Mouse (Mus musculus): ENCODE measurements around the gene Rabep1. TPM values are rescaled to one million over a fixed set of nuclear protein-coding genes. Genes with fewer than 3 reads are reported as not detected.

Gene Rabep1
- total RNA-seq, 2 experiments from 2014 or later, result 28.2 to 30.8 TPM

DNA sequence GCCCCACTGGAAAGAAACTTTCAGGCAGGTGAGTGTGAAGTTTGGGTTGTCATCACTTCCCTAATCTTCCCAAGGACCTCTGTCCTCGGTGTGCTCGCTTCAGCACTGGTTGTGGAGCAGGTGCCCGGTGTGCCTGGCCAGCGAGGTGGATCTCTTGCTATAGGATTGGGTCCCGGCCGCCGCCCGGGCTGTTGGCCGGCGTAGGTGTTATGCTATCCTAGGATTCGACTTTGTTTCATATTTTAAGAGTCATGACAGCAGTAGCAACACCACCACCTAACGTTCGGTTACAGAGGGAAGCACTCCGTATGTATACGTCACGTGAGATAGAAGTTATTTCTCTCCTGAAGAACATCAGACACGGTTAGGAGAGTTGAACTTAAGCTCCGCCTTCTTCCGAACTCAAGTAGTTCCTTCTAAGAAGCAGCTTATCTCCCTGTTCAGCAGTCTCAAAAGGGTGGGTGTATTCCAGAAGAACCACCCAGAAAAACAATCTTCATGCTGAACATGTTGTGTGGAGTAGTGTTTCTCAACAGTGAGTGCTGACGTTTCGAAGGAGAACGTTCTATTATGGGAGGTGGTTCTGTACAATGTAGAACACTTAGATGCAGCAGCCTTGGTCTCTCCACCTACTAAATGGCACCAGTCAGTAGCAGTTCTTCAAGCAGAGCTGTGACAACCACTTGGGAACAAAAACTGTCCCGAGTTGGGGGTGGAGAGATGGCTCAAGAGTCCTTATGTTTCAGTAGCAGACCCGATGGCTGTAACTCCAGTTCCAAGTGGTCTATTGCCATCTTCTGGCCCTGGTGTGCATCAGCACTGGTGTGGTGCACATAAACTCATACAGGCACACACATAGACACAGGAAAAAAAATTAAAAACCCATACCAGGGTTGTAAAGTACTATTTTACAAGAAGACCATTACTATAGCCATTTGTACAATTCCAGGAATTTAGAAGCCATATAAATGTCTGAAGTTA is 126.3 kb downstream of the Rabep1 start:
- peak; percentile 62 for ATAC-seq (replicated peaks; ENCODE audit: poor library complexity)

- no peak for ATAC-seq (replicated peaks; ENCODE audit: poor library complexity)
Observed at GRCm38 (mm10) chr11:70972586-70972985, 128.0 kb downstream of the Rabep1 start.

DNA sequence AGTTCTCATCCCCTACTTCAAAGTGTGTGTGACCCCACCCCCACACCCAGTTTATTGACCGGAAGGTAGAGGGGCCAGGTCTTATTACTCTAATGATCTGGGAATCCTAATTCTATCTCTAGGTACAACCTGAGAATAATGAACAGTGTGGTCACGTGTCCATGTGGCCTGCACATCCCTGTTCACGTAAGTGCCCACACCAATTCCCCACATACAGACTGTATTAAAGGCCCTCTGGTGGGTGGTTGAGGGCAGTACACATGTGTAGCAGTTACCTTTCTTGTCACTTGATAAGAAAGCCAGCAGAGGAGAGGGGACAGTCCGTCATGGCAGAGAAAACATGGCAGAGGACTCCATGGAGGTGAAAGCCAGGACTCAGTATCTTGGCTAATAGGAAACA is 129.4 kb downstream of the Rabep1 start:
- ATAC-seq (replicated peaks; ENCODE audit: poor library complexity), result peak; percentile 20; the same call in 1 of the 2 replicates

DNA sequence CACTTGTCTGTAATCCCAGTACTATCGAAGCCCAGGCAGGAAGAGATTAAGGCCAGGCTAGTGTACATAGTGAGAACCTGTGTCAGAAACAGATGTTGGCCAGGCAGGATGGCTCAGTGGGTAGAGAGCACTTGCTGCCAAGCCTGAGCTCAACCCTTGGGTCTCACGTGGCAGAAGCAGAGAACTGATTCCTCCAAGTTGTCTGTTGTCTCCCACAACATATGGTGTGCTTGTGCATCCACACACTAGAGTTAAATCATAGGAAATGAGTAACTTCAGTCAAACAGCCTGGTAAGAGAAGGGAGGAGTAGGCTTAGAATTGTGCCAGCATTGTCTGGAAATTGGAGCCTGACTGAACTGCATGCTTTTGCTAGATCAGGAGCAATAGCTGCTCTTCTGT is 130.6 kb downstream of the Rabep1 start:
- ATAC-seq (replicated peaks; ENCODE audit: poor library complexity), result no peak

DNA sequence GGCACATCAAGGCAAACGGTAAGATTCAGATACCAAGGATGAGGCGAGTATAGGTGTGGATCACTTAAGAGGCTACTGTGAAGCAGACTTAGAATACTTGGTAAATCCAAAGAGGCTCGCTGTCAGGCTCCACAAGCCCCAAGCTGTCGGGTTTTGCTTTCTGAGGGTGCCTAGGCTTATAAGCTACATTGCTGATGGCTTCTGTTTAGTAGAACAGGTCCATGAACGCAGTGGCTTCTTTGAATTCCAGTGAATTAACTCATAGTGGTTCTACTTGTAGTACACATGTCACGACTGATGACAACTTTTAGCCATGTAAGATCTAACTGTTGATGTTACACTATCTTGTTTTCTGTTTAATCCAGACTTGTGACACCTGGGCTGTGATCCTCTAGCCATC is 132.7 kb downstream of the Rabep1 start:
- no peak for ATAC-seq (replicated peaks; ENCODE audit: poor library complexity)

DNA sequence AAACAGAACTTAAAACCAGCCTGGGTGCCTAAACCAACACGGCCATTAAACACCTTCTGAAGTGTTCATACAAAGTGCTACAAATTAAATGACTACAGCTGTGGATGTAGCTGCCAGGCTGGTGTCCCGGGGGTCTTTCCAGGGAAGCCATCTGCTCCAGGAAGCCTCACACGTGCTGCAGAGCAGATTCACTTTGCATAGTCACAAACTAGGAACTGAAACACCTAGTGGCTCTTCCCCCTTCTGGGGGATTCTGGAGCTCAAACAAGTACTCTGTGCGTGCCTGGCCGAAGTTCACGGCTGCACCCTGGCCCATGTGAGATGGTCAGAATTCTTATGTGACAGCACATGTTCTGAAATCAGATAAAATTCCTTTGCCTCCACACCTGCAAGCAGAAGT is 135.7 kb downstream of the Rabep1 start:
- ATAC-seq (replicated peaks; ENCODE audit: poor library complexity), result no peak

GRCm38 (mm10) chr11:70980751-70981510 is 136.4 kb downstream of the Rabep1 start:
- no peak for ATAC-seq (replicated peaks; ENCODE audit: poor library complexity)

- ATAC-seq (replicated peaks; ENCODE audit: poor library complexity), result no peak
Observed at GRCm38 (mm10) chr11:70982030-70982429, 137.5 kb downstream of the Rabep1 start.

GRCm38 (mm10) chr11:70982557-70983228 is 138.1 kb downstream of the Rabep1 start, which contains the start of gene C1qbp:
Gene C1qbp, minus strand, starts transcription at chr11:70983026.
- ATAC-seq (replicated peaks; ENCODE audit: poor library complexity), result peak; percentile 99

Other genes starting within 250 kb of the Rabep1 start
- gene 4930544D05Rik, start 228.9 kb upstream of the Rabep1 start, total RNA-seq (2015), result not detected in 2 replicates
- not detected in 2 replicates for gene 4930544D05Rik, start 228.9 kb upstream of the Rabep1 start, total RNA-seq (2017)
- not detected in 2 replicates for gene Chrne, start 225.6 kb upstream of the Rabep1 start, total RNA-seq (2015)
- 0.17 TPM in 1 of 2 replicates, not detected in the other for gene Chrne, start 225.6 kb upstream of the Rabep1 start, total RNA-seq (2017)
- 0.66 and 2.3 TPM in 2 replicates for gene Gp1ba, start 205.7 kb upstream of the Rabep1 start, total RNA-seq (2015)
- gene Gp1ba, start 205.7 kb upstream of the Rabep1 start, total RNA-seq (2017), result 0.08 and 0.20 TPM in 2 replicates
- 39.3 and 44.8 TPM in 2 replicates for gene Rnf167, start 197.5 kb upstream of the Rabep1 start, total RNA-seq (2015)
- 30.7 and 37.4 TPM in 2 replicates for gene Rnf167, start 197.5 kb upstream of the Rabep1 start, total RNA-seq (2017)
- gene Slc25a11, start 197.3 kb upstream of the Rabep1 start, total RNA-seq (2015), result 59.5 and 73.9 TPM in 2 replicates
- gene Slc25a11, start 197.3 kb upstream of the Rabep1 start, total RNA-seq (2017), result 46.6 and 52.7 TPM in 2 replicates
- 1,057 and 1,218 TPM in 2 replicates for gene Pfn1, start 190.1 kb upstream of the Rabep1 start, total RNA-seq (2015)
- gene Pfn1, start 190.1 kb upstream of the Rabep1 start, total RNA-seq (2017), result 491 and 574 TPM in 2 replicates
- gene Eno3, start 187.6 kb upstream of the Rabep1 start, total RNA-seq (2015), result 4.1 and 6.2 TPM in 2 replicates
- gene Eno3, start 187.6 kb upstream of the Rabep1 start, total RNA-seq (2017), result 7.2 and 9.5 TPM in 2 replicates
- gene Spag7, start 175.4 kb upstream of the Rabep1 start, total RNA-seq (2015), result 102 and 109 TPM in 2 replicates
- gene Spag7, start 175.4 kb upstream of the Rabep1 start, total RNA-seq (2017), result 68.6 and 71.8 TPM in 2 replicates
- gene Camta2, start 156.7 kb upstream of the Rabep1 start, total RNA-seq (2015), result 9.1 and 9.2 TPM in 2 replicates
- 2.0 and 5.1 TPM in 2 replicates for gene Camta2, start 156.7 kb upstream of the Rabep1 start, total RNA-seq (2017)
- gene Inca1, start 144.6 kb upstream of the Rabep1 start, total RNA-seq (2015), result 0.20 TPM in 1 of 2 replicates, not detected in the other
- 0.50 TPM in 1 of 2 replicates, not detected in the other for gene Inca1, start 144.6 kb upstream of the Rabep1 start, total RNA-seq (2017)
- 1.6 and 2.0 TPM in 2 replicates for gene Kif1c, start 144.2 kb upstream of the Rabep1 start, total RNA-seq (2015)
- gene Kif1c, start 144.2 kb upstream of the Rabep1 start, total RNA-seq (2017), result 4.6 and 5.9 TPM in 2 replicates
- gene Zfp3, start 80.6 kb upstream of the Rabep1 start, total RNA-seq (2015), result 1.3 and 2.1 TPM in 2 replicates
- gene Zfp3, start 80.6 kb upstream of the Rabep1 start, total RNA-seq (2017), result 1.9 and 2.7 TPM in 2 replicates
- gene Scimp, start 32.2 kb upstream of the Rabep1 start, total RNA-seq (2015), result 0.37 TPM in 1 of 2 replicates, not detected in the other
- gene Scimp, start 32.2 kb upstream of the Rabep1 start, total RNA-seq (2017), result not detected in 2 replicates
- 138 and 143 TPM in 2 replicates for gene Nup88, start 125.2 kb downstream of the Rabep1 start, total RNA-seq (2015)
- gene Nup88, start 125.2 kb downstream of the Rabep1 start, total RNA-seq (2017), result 135 and 164 TPM in 2 replicates
- 41.2 and 68.1 TPM in 2 replicates for gene Rpain, start 125.4 kb downstream of the Rabep1 start, total RNA-seq (2015)
- 25.3 and 48.4 TPM in 2 replicates for gene Rpain, start 125.4 kb downstream of the Rabep1 start, total RNA-seq (2017)
- 642 and 695 TPM in 2 replicates for gene C1qbp, start 138.2 kb downstream of the Rabep1 start, total RNA-seq (2015)
- 113 and 117 TPM in 2 replicates for gene C1qbp, start 138.2 kb downstream of the Rabep1 start, total RNA-seq (2017)
- gene Dhx33, start 159.7 kb downstream of the Rabep1 start, total RNA-seq (2015), result 19.3 and 23.5 TPM in 2 replicates
- 28.4 and 41.3 TPM in 2 replicates for gene Dhx33, start 159.7 kb downstream of the Rabep1 start, total RNA-seq (2017)
- 26.4 and 30.6 TPM in 2 replicates for gene Mis12, start 174.8 kb downstream of the Rabep1 start, total RNA-seq (2015)
- 32.4 and 40.0 TPM in 2 replicates for gene Mis12, start 174.8 kb downstream of the Rabep1 start, total RNA-seq (2017)
- 30.7 and 33.0 TPM in 2 replicates for gene Derl2, start 175.1 kb downstream of the Rabep1 start, total RNA-seq (2015)
- gene Derl2, start 175.1 kb downstream of the Rabep1 start, total RNA-seq (2017), result 41.4 and 43.5 TPM in 2 replicates
- gene 6330403K07Rik, start 188.7 kb downstream of the Rabep1 start, total RNA-seq (2015), result not detected in 2 replicates
- not detected in 2 replicates for gene 6330403K07Rik, start 188.7 kb downstream of the Rabep1 start, total RNA-seq (2017)

Measured in megakaryocyte progenitor cell, adult 5-6 weeks (primary cell).